25 mouse cellular contexts compared by ENCODE assay signal in the genomic region with DNA sequence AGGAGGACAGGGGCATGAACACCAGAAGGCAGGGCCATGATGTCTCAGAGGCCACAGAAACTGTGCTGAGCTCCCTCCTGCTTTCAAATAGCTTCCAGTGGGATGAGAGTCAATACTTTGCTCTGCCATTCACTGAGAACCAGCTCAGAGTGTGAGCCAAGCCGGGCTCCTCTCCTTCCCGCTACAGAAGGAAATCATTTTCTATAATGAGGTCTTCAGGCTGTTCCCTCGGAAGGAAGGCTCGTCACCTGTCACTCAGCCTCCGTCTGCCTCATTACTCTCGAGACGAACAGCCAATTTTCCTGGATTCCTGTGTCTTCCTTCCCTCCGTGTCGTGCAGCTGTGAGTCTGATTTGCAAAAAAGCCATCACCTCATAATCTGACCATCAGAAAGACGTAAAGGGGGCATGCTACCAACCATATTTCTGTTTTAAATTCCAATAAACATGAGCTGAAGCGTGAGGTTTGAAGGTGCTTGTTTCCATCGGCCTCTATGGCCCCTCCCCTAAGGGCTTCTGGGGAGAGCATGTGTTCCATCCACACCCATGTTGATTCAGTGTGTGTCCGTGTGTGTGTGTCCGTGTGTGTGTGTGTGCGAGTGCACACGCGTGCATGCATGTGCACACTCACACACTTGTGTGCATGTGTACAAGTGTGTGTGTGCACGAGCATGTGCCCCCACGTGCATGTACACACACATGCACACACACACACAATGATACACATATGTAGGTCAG. TPM values are rescaled to one million over a fixed set of nuclear protein-coding genes. Genes with fewer than 3 reads are reported as not detected.
DNase-seq lines count a peak whose midpoint lies in the region; ATAC-seq and TF ChIP-seq lines count a peak whose summit lies in the region.
"Had no signal": no experiment of that assay in that cellular context is flagged by ENCODE, and none has a peak within 500 bp of the region (broad histone marks: within the 10 kb centered on the region; RNA-seq: fewer than 3 reads in every experiment).

No protein-coding gene starts in this region.

- no peaks in the 10 kb centered on the region for H3K9me3 ChIP-seq in forebrain, embryonic 12.5 days
- 0 out of 2 replicates have a peak, but pooled peaks cover 3% of the 10 kb centered on the region for H3K9me3 ChIP-seq in forebrain, embryonic 10.5 days
- peaks cover 3% of the 10 kb centered on the region; the same call in 1 of the 2 replicates for H3K9me3 ChIP-seq in midbrain, embryonic 13.5 days
- H3K9me3 ChIP-seq in midbrain, embryonic 11.5 days (ENCODE audit: control insufficient read depth, low read length), result no peaks in the 10 kb centered on the region; the same call in 1 of the 2 replicates
- H3K9me3 ChIP-seq in hindbrain, embryonic 15.5 days, result no peaks in the 10 kb centered on the region
- no peaks in the 10 kb centered on the region for H3K9me3 ChIP-seq in midbrain, postnatal 0 days (ENCODE audit: low read length)
- H3K9me3 ChIP-seq: embryonic facial prominence, embryonic 13.5 days; limb, embryonic 12.5 days; neural tube, embryonic 13.5 days had no signal

- no peak for TF ChIP-seq CTCF in midbrain, postnatal 0 days (IDR thresholded peaks at IDR 0.05)

- no peaks in the 10 kb centered on the region for H3K36me3 ChIP-seq in forebrain, embryonic 12.5 days (replicated peaks)
- no peaks in the 10 kb centered on the region for H3K36me3 ChIP-seq in forebrain, embryonic 10.5 days (replicated peaks)
- no peaks in the 10 kb centered on the region for H3K36me3 ChIP-seq in midbrain, embryonic 13.5 days
- H3K36me3 ChIP-seq in midbrain, embryonic 11.5 days (ENCODE audit: control insufficient read depth, insufficient read depth, low read length), result no peaks in the 10 kb centered on the region
- no peaks in the 10 kb centered on the region for H3K36me3 ChIP-seq in hindbrain, embryonic 15.5 days
- H3K36me3 ChIP-seq in midbrain, postnatal 0 days (ENCODE audit: insufficient read depth, low read length), result no peaks in the 10 kb centered on the region
- H3K36me3 ChIP-seq: embryonic facial prominence, embryonic 13.5 days; limb, embryonic 12.5 days; neural tube, embryonic 13.5 days had no signal

- no peaks in the 10 kb centered on the region for H3K27me3 ChIP-seq in forebrain, embryonic 12.5 days
- H3K27me3 ChIP-seq in forebrain, embryonic 10.5 days (ENCODE audit: poor library complexity, severe bottlenecking), result no peaks in the 10 kb centered on the region
- peaks cover 3% of the 10 kb centered on the region; the same call in 1 of the 2 replicates for H3K27me3 ChIP-seq in midbrain, embryonic 13.5 days
- no peaks in the 10 kb centered on the region for H3K27me3 ChIP-seq in midbrain, embryonic 11.5 days (ENCODE audit: control insufficient read depth, insufficient read depth, low read length)
- no peaks in the 10 kb centered on the region for H3K27me3 ChIP-seq in hindbrain, embryonic 15.5 days
- H3K27me3 ChIP-seq in midbrain, postnatal 0 days (ENCODE audit: insufficient read depth, low read length), result no peaks in the 10 kb centered on the region
- H3K27me3 ChIP-seq: embryonic facial prominence, embryonic 13.5 days; neural tube, embryonic 13.5 days had no signal

- no peak for DNase-seq in forebrain, embryonic 10.5 days (ENCODE audit: extremely low spot score, low spot score)
- DNase-seq in midbrain, embryonic 11.5 days (ENCODE audit: low spot score, missing footprints), result no peak
- DNase-seq in midbrain, postnatal 0 days (ENCODE audit: low spot score), result peak; percentile 43
- no peak for DNase-seq in cerebellum, postnatal 14 days
- no peak for DNase-seq in kidney, postnatal 4 days
- DNase-seq: adrenal gland, postnatal 10 days; cerebellum, adult 9-10 months; kidney, adult 9 months; kidney, postnatal 25 days; layer of hippocampus, postnatal 36 days; liver, postnatal 0 days; lung, postnatal 10 days; right cerebral cortex, adult 18-20 months; right cerebral cortex, postnatal 4 days; thymus, postnatal 25 days had no signal

- peak overlapping the region; percentile 63; the same call in 1 of the 2 replicates for H3K27ac ChIP-seq in forebrain, embryonic 12.5 days
- no peak overlapping the region for H3K27ac ChIP-seq in forebrain, embryonic 10.5 days
- H3K27ac ChIP-seq in midbrain, embryonic 13.5 days, result peak overlapping the region; percentile 72
- no peak overlapping the region for H3K27ac ChIP-seq in midbrain, embryonic 11.5 days (ENCODE audit: low read depth, low read length)
- H3K27ac ChIP-seq in hindbrain, embryonic 15.5 days (replicated peaks), result peak overlapping the region; percentile 20; the same call in 1 of the 2 replicates
- peak overlapping the region; percentile 67 for H3K27ac ChIP-seq in midbrain, postnatal 0 days (ENCODE audit: low read depth, low read length)
- H3K27ac ChIP-seq: embryonic facial prominence, embryonic 13.5 days; limb, embryonic 12.5 days; neural tube, embryonic 13.5 days had no signal

- no peak overlapping the region for H3K9ac ChIP-seq in forebrain, embryonic 12.5 days
- no peak overlapping the region for H3K9ac ChIP-seq in midbrain, embryonic 13.5 days (replicated peaks)
- H3K9ac ChIP-seq in midbrain, embryonic 11.5 days (ENCODE audit: low read length), result no peak overlapping the region
- no peak overlapping the region for H3K9ac ChIP-seq in hindbrain, embryonic 15.5 days
- no peak overlapping the region for H3K9ac ChIP-seq in midbrain, postnatal 0 days (replicated peaks; ENCODE audit: low read length, poor library complexity, severe bottlenecking)
- H3K9ac ChIP-seq: embryonic facial prominence, embryonic 13.5 days; limb, embryonic 12.5 days; liver, postnatal 0 days; neural tube, embryonic 13.5 days had no signal

- peaks cover 20% of the 10 kb centered on the region for H3K4me1 ChIP-seq in forebrain, embryonic 12.5 days
- H3K4me1 ChIP-seq in forebrain, embryonic 10.5 days, result peaks cover 31% of the 10 kb centered on the region
- H3K4me1 ChIP-seq in midbrain, embryonic 13.5 days (replicated peaks), result peaks cover 15% of the 10 kb centered on the region
- H3K4me1 ChIP-seq in midbrain, embryonic 11.5 days (ENCODE audit: control insufficient read depth, insufficient read depth, low read length), result peaks cover 2% of the 10 kb centered on the region; the same call in 1 of the 2 replicates
- H3K4me1 ChIP-seq in hindbrain, embryonic 15.5 days (replicated peaks), result 0 out of 2 replicates have a peak, but pooled peaks cover 7% of the 10 kb centered on the region
- H3K4me1 ChIP-seq in midbrain, postnatal 0 days (ENCODE audit: insufficient read depth, low read length), result peaks cover 3% of the 10 kb centered on the region; the same call in 1 of the 2 replicates
- H3K4me1 ChIP-seq: limb, embryonic 12.5 days had no signal

- 65% methylated on average over 19 of the region's 19 CpGs for WGBS in forebrain, embryonic 12.5 days
- WGBS in forebrain, embryonic 10.5 days, result 83% methylated on average over 19 of the region's 19 CpGs
- 74% methylated on average over 19 of the region's 19 CpGs for WGBS in midbrain, embryonic 13.5 days
- WGBS in midbrain, embryonic 11.5 days, result 85% methylated on average over 19 of the region's 19 CpGs
- WGBS in hindbrain, embryonic 15.5 days, result 63% methylated on average over 19 of the region's 19 CpGs
- WGBS in midbrain, postnatal 0 days, result 58% methylated on average over 19 of the region's 19 CpGs

- no peak overlapping the region for H3K4me2 ChIP-seq in forebrain, embryonic 12.5 days
- no peak overlapping the region; the same call in 1 of the 2 replicates for H3K4me2 ChIP-seq in midbrain, embryonic 13.5 days (replicated peaks)
- H3K4me2 ChIP-seq in midbrain, embryonic 11.5 days, result no peak overlapping the region
- H3K4me2 ChIP-seq in hindbrain, embryonic 15.5 days, result no peak overlapping the region
- no peak overlapping the region for H3K4me2 ChIP-seq in midbrain, postnatal 0 days (ENCODE audit: low read depth, low read length, poor library complexity, severe bottlenecking)
- H3K4me2 ChIP-seq: embryonic facial prominence, embryonic 13.5 days; heart, embryonic 11.5 days; limb, embryonic 12.5 days; liver, embryonic 11.5 days; neural tube, embryonic 13.5 days had no signal

- no peak for ATAC-seq in forebrain, embryonic 12.5 days (ENCODE audit: low FRiP score)
- ATAC-seq in midbrain, embryonic 13.5 days, result peak; percentile 57; the same call in 1 of the 2 replicates
- ATAC-seq in midbrain, embryonic 11.5 days (ENCODE audit: low FRiP score), result no peak
- 0 out of 2 replicates have a peak, but pooled peaks have one; percentile 17 for ATAC-seq in hindbrain, embryonic 15.5 days (ENCODE audit: low FRiP score, low read depth)
- ATAC-seq in midbrain, postnatal 0 days (ENCODE audit: low FRiP score), result peak; percentile 16; the same call in 1 of the 2 replicates
- ATAC-seq: intestine, embryonic 16.5 days; liver, postnatal 0 days had no signal

- no peak overlapping the region for H3K4me3 ChIP-seq in forebrain, embryonic 12.5 days (replicated peaks)
- no peak overlapping the region for H3K4me3 ChIP-seq in forebrain, embryonic 10.5 days
- no peak overlapping the region for H3K4me3 ChIP-seq in midbrain, embryonic 13.5 days (replicated peaks)
- no peak overlapping the region for H3K4me3 ChIP-seq in midbrain, embryonic 11.5 days (ENCODE audit: low read depth, low read length)
- H3K4me3 ChIP-seq in hindbrain, embryonic 15.5 days, result no peak overlapping the region
- H3K4me3 ChIP-seq in midbrain, postnatal 0 days (ENCODE audit: low read depth, low read length), result no peak overlapping the region
- H3K4me3 ChIP-seq: embryonic facial prominence, embryonic 13.5 days; erythroblast, embryonic 14.5 days; limb, embryonic 12.5 days; neural tube, embryonic 13.5 days had no signal

RNA-seq across cellular contexts. Expression of gene Fam210b, which starts 7.0 kb away (rescaled TPM):
- 22.4 and 24.1 TPM in 2 replicates for polyA plus RNA-seq in forebrain, embryonic 12.5 days (2016; fragmentation: Nextera tagmentation; extraction: Ambion mirVana)
- 15.7 and 16.6 TPM in 2 replicates for polyA plus RNA-seq in forebrain, embryonic 10.5 days (2016; fragmentation: Nextera tagmentation; extraction: Ambion mirVana)
- 24.4 and 30.2 TPM in 2 replicates for polyA plus RNA-seq in midbrain, embryonic 13.5 days (2015; fragmentation: Nextera tagmentation; extraction: Ambion mirVana)
- 32.2 and 33.0 TPM in 2 replicates for polyA plus RNA-seq in midbrain, embryonic 11.5 days (2014; fragmentation: Nextera tagmentation; extraction: Ambion mirVana)
- 17.8 and 19.2 TPM in 2 replicates for polyA plus RNA-seq in hindbrain, embryonic 15.5 days (2015; fragmentation: Nextera tagmentation; extraction: Ambion mirVana)
- 10.2 and 10.8 TPM in 2 replicates for total RNA-seq in midbrain, postnatal 0 days (2014; rRNA removed)
- polyA plus RNA-seq in midbrain, postnatal 0 days (2015; fragmentation: Nextera tagmentation; extraction: Ambion mirVana), result 21.1 and 21.9 TPM in 2 replicates

RNA-seq across cellular contexts. Expression of gene Aurka, which starts 32.0 kb away (rescaled TPM):
- 136 and 146 TPM in 2 replicates for polyA plus RNA-seq in forebrain, embryonic 12.5 days (2016; fragmentation: Nextera tagmentation; extraction: Ambion mirVana)
- 224 and 227 TPM in 2 replicates for polyA plus RNA-seq in forebrain, embryonic 10.5 days (2016; fragmentation: Nextera tagmentation; extraction: Ambion mirVana)
- polyA plus RNA-seq in midbrain, embryonic 13.5 days (2015; fragmentation: Nextera tagmentation; extraction: Ambion mirVana), result 42.1 and 43.3 TPM in 2 replicates
- polyA plus RNA-seq in midbrain, embryonic 11.5 days (2014; fragmentation: Nextera tagmentation; extraction: Ambion mirVana), result 163 and 169 TPM in 2 replicates
- polyA plus RNA-seq in hindbrain, embryonic 15.5 days (2015; fragmentation: Nextera tagmentation; extraction: Ambion mirVana), result 21.4 and 24.5 TPM in 2 replicates
- 4.2 and 7.6 TPM in 2 replicates for total RNA-seq in midbrain, postnatal 0 days (2014; rRNA removed)
- 5.9 and 6.2 TPM in 2 replicates for polyA plus RNA-seq in midbrain, postnatal 0 days (2015; fragmentation: Nextera tagmentation; extraction: Ambion mirVana)

RNA-seq across cellular contexts. Expression of gene Cstf1, which starts 32.1 kb away (rescaled TPM):
- 44.1 and 45.4 TPM in 2 replicates for polyA plus RNA-seq in forebrain, embryonic 12.5 days (2016; fragmentation: Nextera tagmentation; extraction: Ambion mirVana)
- 56.0 and 57.2 TPM in 2 replicates for polyA plus RNA-seq in forebrain, embryonic 10.5 days (2016; fragmentation: Nextera tagmentation; extraction: Ambion mirVana)
- 30.5 and 31.6 TPM in 2 replicates for polyA plus RNA-seq in midbrain, embryonic 13.5 days (2015; fragmentation: Nextera tagmentation; extraction: Ambion mirVana)
- polyA plus RNA-seq in midbrain, embryonic 11.5 days (2014; fragmentation: Nextera tagmentation; extraction: Ambion mirVana), result 48.0 and 50.2 TPM in 2 replicates
- 22.4 and 25.1 TPM in 2 replicates for polyA plus RNA-seq in hindbrain, embryonic 15.5 days (2015; fragmentation: Nextera tagmentation; extraction: Ambion mirVana)
- 26.6 and 28.0 TPM in 2 replicates for total RNA-seq in midbrain, postnatal 0 days (2014; rRNA removed)
- 25.0 and 27.0 TPM in 2 replicates for polyA plus RNA-seq in midbrain, postnatal 0 days (2015; fragmentation: Nextera tagmentation; extraction: Ambion mirVana)

RNA-seq across cellular contexts. Expression of gene Cass4, which starts 55.2 kb away (rescaled TPM):
- polyA plus RNA-seq in forebrain, embryonic 12.5 days (2016; fragmentation: Nextera tagmentation; extraction: Ambion mirVana), result 0.17 and 0.18 TPM in 2 replicates
- 0.24 and 0.34 TPM in 2 replicates for polyA plus RNA-seq in forebrain, embryonic 10.5 days (2016; fragmentation: Nextera tagmentation; extraction: Ambion mirVana)
- 0.10 and 0.12 TPM in 2 replicates for polyA plus RNA-seq in midbrain, embryonic 13.5 days (2015; fragmentation: Nextera tagmentation; extraction: Ambion mirVana)
- polyA plus RNA-seq in midbrain, embryonic 11.5 days (2014; fragmentation: Nextera tagmentation; extraction: Ambion mirVana), result 0.31 TPM in 1 of 2 replicates, not detected in the other
- polyA plus RNA-seq in hindbrain, embryonic 15.5 days (2015; fragmentation: Nextera tagmentation; extraction: Ambion mirVana), result 0.13 and 0.20 TPM in 2 replicates
- total RNA-seq in midbrain, postnatal 0 days (2014; rRNA removed), result 0.05 and 0.52 TPM in 2 replicates
- polyA plus RNA-seq in midbrain, postnatal 0 days (2015; fragmentation: Nextera tagmentation; extraction: Ambion mirVana), result 0.07 and 0.11 TPM in 2 replicates
- polyA plus RNA-seq: erythroblast, embryonic 14.5 days had no signal

Comparison
In these comparisons a context has a peak if more than half of its experiments do, and no peak if none do; other contexts are left out.
1. ATAC-seq: peak in midbrain, embryonic 13.5 days (single experiment), hindbrain, embryonic 15.5 days (single experiment) and midbrain, postnatal 0 days (single experiment); none in forebrain, embryonic 12.5 days (single experiment) and midbrain, embryonic 11.5 days (single experiment).
2. H3K27ac ChIP-seq: peak in forebrain, embryonic 12.5 days (single experiment), midbrain, embryonic 13.5 days (single experiment), hindbrain, embryonic 15.5 days (single experiment) and midbrain, postnatal 0 days (single experiment); none in forebrain, embryonic 10.5 days (single experiment) and midbrain, embryonic 11.5 days (single experiment).